Mouse (Mus musculus) brain, embryonic 14.5 days (tissue): ENCODE results near the gene Snrnp25.

ENCODE experiments used
- CTCF ChIP-seq: fragments of 200-500 bp; IDR thresholded peaks from 2 replicates; pipeline ENCODE4 v1.5.1; 2012; ENCODE audit warnings: inconsistent platforms, mild to moderate bottlenecking, moderate library complexity, borderline replicate concordance; ENCODE audit not compliant: insufficient read depth, insufficient read length; ENCODE audit errors: extremely low read depth
- POLR2A ChIP-seq: fragments of 200-500 bp; IDR thresholded peaks from 2 replicates; pipeline ENCODE4 v1.6.1; 2012; ENCODE audit warnings: mild to moderate bottlenecking, inconsistent platforms, borderline replicate concordance; ENCODE audit not compliant: poor library complexity, insufficient read depth, insufficient read length, severe bottlenecking; ENCODE audit errors: extremely low read depth

- TF ChIP-seq POLR2A (no peak), CTCF (peak; percentile 9; the same call in 1 of the 2 replicates)
These were observed 18.2 kb downstream of the Snrnp25 start for GRCm38 (mm10) chr11:32223297-32223967.
